Mouse (Mus musculus) MN1 (cell line): ENCODE measurements around the gene Ibtk.
A peak's percentile ranks its signal among the peaks of the same experiment; 100 is the strongest.

Experiments
- DNase-seq: peaks from one replicate; pipeline ENCODE4 v3.0.0-alpha.2; 2016; ENCODE audit warnings: low spot score

Ibtk gene

DNA sequence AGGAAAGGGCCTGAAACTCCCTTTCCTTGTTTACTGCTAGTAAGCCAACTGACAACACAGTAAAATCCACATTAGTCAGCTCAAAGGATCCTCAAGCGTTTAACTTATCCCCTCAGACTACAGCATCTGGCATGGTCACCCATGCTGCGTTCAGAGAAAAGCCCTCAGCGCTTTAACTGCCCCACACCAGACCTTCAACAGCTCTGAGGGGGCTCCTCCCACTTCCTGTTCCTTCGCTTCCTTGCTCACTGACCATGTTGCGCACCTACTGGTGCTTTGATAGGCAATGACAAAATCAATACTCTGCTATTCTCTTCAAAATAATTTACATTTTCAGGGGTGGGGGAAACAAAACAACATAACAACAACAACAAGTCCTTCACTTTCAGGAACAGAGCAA, 47.2 kb downstream of the Ibtk start:
- no peak for DNase-seq

DNA sequence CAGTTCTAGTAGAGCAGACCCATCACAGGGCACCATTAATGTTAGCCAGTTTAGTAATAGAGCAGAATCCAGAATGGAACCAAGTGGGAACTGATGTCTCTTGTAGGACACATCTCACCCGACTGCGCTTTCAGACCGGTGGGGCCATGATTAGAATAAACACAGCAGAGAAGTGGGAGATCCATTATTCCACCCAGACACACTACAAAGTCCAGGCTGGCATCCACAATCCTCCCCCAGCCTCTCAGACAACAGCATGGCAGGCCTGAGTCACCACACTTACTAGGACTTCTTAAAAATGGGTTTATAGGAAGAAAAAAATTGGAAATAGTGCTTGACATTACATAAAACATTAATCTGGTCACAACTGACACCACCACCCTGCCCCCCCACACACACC, 53.5 kb downstream of the Ibtk start:
- no peak for DNase-seq

DNA sequence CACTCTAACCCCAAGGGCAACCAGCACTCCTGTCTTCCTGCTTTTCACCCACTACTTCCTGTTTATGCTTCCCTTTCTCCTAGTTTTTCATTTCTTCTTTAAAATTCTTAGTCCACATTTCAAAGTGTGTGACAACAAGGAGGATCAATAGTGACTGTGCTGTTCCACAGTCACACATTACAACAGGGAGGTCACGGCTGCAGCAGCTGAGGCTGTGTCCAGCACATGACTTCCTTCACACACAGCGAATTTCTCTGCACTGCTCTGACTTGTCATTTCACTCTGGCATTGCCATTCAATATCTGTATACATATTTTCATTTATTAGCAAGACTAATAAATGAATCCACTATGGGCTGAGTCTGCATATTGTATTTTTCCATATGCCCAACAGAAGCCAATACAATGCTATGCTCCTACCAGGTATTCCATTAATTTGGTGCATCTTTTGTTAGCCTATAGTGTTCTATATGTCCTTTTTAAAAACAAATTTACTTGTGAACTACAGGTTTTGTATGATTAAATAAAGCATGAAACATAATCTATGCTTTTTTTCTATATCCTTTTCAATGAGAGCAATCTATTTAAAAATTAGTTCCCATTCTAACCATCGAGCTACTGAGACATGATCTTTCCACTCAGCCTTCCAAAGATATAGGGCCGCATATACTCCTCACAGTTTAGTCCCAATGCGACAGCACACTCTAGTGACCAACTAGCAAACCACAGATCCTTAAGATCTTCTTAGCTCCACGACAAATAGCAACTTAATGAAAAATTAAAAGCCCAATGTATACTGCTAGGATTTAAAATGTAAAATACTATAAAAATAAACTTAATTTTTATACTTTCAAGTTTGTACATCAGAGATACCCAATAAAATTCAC, 55.7 kb downstream of the Ibtk start:
- DNase-seq, result peak; percentile 73

DNA sequence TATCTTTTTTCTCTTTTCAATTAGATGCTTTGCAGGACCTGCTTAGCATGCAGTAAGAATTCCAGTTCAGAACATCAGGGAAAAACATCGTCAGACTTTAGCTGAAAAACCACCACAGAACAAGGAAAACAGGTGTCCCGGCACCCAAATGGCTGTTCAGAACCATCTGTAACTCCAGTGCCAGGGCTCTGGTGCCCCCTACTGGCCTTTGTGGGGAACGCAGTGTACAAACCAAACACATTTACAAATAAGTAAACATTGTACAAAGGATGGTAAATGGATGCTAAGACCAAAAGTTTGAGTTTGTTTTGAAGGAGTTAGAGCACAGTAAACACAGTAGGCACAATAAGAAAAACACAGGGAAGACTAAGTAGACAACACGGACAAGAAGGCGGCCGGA, 64.1 kb downstream of the Ibtk start:
- peak; percentile 12 for DNase-seq

DNA sequence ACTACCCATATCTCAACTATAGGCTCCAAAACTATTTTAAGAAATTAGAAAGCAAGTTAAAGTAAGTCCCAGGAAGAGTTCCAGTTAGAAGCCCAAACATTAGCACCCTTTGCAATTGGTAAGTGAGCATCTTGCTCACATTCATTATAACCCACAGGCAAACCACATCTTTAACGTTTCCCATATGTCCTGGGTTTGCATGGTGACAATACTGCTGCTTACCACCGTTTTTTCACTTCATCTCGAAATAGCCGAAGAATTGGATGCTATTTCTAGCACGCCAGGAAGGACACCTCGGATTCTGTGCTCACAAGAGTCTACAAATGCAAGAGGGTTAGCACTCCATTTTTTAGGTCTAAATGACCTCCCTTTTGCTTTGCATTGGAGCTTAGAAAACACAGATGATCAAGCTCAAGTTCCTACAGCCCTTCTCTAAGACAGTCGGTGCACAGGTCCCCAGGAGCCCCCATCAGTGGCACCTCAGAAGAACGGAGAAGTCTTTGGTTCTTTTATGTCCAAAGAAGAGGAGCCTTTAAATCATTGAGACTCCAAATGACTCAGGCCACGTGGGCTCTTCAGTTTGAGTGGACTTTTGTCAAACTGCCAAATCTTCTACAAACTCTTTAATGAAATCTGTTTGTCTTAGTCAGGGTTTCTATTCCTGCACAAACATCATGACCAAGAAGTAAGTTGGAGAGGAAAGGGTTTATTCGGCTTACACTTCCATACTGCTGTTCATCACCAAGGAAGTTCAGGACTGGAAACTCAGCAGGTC, 73.8 kb downstream of the Ibtk start:
- DNase-seq, result peak; percentile 42

DNA sequence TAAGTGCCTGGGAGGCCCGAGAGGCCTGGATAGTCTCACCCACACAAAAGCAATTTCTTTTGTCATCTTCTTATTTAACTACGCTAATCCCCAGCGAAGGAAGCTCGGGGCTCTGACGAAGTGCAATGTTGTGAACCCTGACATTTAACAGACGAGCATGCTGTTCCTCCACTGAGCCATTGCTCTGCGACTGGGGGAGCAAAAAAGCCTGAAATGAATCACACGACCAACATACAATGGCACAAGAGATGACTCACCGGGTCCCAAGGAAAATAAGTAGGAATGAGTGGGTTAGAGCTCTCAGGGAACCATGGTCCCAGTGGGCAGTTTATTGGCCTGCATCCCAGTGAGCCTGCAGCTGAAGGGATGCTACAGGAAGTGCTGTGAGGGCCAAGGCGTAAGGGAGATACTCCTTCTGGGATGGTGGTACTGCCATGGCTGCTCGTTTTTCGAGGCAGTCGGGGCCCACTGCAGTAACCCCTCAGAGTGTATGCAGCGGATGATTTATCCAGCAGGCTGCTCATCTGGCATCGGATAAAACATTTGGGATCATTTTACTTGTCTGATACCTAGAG, 75.1 kb downstream of the Ibtk start:
- peak; percentile 94 for DNase-seq

DNA sequence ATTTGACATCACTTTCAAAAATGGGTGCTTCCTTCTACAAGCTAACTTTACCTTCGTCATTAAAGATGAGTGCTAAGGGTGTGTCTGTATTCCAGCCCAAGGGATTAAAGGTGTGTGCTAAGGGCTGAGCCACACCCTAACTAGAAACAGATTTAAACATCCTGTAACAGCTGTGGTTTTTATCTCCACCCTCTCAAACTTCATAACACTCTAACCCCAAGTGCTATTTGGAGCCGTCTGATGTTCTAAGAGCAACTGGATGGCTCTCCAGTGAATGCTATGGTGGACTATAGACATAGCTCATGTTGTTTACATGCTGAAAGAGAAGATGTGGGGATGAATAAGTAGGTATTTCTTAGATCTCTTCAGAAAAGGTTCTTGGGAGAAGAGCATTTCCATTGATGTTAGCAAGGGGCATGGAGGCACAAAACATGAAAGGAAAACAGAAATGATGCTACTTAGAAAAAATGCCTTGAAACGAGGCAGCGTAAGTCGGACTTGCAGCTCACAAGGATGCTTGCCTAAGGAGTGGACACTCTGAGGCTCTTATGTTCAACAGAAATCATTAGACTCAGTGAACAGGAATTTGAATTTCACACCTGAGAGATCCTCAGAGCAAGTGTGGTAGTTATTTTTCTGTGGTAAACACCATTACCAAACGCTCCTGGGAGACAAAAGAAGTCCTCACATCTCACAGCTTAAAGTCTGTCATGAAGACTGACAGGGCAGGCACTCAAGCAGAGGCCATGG, 77.4 kb downstream of the Ibtk start:
- no peak for DNase-seq

DNA sequence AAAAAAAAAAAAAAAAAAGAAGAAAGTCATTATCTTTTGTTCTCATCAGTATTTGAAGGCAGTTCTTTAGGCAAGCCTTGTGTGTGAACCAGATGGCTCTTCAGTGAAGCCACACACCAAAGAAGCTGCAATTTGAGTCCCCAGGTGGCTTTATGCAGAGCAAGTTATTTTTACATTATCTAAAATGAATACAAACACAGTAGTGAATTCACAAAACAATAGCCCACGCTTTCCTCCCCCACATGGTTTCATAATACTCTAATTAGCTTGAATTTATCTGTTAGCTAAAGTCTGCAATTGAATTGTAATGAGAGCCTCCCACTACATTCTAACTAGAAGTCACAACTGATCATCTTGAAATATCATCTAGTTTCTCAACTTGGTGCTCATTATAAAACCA, 84.8 kb downstream of the Ibtk start:
- peak; percentile 18 for DNase-seq

DNA sequence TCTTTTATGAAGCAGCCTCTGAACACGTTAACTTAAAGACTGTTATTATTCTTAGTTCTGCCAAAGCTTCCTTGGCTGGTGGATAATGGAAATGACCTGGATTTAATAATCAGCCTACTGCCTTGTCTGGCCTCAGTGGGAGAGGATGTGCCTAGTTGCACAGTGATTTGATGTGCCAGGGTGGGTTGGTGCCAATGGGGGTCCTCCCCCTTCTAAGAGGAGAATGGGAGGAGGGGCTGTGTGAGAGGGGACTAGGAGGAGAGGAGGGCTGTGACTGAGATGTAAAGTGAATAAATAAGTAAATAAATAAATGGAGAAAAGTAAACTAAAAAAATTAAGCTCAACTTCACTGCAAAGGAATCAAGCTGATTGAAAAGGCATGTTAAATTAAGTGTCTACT, 85.3 kb downstream of the Ibtk start:
- no peak for DNase-seq

DNA sequence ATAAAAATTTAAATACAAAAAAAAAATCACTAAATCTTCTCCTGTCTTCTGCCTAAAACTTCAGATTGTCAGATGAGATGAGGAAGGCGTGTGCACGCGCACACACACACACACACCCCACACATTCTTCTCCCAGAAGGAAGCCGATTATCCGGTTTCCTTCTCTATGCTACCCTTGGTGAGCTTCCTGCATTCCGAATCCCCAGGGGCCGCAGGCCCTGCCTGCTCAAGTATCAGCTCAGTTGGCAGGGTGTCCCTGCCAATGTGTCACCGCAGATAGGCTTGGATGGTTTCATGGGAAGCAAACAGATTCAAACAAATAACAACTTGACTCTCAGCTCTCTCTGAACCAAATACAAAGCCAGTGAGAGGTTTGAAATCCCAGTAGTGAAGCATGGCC, 86.0 kb downstream of the Ibtk start:
- peak; percentile 28 for DNase-seq

DNA sequence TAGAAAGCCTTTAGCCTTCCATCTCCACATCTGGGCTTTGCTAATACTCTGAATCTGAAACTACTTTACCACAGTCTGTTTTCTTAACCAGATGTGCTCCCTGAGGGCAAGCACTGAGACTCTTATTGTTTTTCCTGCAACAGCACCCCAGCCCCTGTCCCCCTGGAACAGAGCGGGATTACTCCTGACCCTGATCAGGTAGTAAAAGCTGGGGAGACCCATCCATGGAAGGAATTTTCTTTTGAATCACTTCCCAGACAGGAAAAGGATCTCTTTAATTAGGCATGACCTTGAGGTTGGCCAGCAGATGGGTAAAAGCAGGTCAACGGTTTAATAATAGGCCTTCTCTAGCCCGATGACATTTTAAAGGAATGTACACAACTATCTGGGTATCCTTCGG, 95.7 kb downstream of the Ibtk start:
- DNase-seq, result no peak

DNA sequence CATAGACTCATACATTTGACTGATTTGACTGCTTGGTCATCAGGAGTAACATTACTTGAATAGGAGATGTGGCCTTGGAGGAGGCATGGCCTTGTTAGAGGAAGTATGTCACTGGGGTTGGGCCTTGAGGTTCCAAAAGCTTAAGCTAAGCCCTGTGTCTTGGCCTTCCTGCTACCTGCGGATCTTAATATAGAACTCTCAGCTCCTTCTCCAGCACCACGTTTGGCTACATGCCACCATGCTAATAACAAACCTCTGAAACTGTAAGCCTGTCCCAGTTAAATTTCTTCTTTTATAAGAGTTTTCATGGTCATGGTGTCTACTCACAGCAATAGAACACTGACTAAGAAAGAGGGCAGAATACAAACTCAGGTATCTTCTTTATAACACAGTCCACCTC, 110.9 kb downstream of the Ibtk start:
- DNase-seq, result no peak
